ENCODE assay signal across 8 mouse cellular contexts in the genomic region with DNA sequence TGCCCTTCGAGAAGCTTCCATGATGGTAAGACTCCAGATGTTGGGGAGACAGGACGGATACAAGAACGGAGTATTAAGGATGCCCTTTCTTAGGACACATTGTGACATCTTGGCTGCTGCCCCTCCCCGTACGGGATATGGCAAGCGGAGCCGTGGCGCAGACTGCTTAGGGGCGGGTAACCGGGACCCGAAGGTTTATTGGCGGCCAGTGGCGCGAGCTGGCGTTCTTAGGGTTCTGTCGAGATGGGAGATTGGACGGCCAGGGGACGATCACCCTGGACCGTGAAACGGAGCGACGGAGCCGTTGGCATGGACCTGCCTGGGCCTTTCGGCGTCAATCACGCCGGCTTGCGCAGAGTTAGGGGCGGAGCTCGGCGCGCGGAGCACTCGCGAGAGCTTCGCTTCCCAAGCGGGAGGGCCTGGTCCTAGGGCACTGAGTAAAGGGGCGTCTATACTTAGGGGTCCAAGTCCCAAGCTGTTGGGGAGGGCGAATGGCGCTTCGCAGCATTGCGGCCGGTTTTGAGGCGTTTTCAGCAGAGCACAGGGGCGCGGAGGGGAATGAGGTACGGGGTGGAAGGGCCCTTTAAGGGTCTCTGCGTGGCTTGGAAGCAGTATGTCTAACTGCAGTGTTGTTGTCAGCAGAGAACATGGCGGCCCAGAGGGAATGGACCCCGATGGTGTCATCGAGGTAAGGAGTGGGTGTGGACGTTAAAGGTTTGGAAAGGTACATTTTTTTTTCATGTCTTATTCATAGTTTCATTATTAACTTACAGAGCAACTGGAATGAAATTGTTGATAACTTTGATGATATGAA. TPM values are rescaled to one million over a fixed set of nuclear protein-coding genes. Genes with fewer than 3 reads are reported as not detected.
DNase-seq lines count a peak whose midpoint lies in the region; ATAC-seq and TF ChIP-seq lines count a peak whose summit lies in the region.

No protein-coding gene starts in this region.

- peak overlapping the region; percentile 90 for H3K4me2 ChIP-seq in forebrain, embryonic 12.5 days
- peak overlapping the region; percentile 92 for H3K4me2 ChIP-seq in heart, embryonic 16.5 days (ENCODE audit: low read depth, low read length)
- peak overlapping the region; percentile 82 for H3K4me2 ChIP-seq in liver, embryonic 15.5 days
- H3K4me2 ChIP-seq in neural tube, embryonic 12.5 days (replicated peaks) = peak overlapping the region; percentile 92
- peak overlapping the region; percentile 78 for H3K4me2 ChIP-seq in stomach, postnatal 0 days (replicated peaks; ENCODE audit: low read depth)

- H3K9ac ChIP-seq in forebrain, embryonic 12.5 days = peak overlapping the region; percentile 98
- H3K9ac ChIP-seq in heart, embryonic 16.5 days (ENCODE audit: low read length) = peak overlapping the region; percentile 100
- peak overlapping the region; percentile 96 for H3K9ac ChIP-seq in liver, embryonic 15.5 days
- H3K9ac ChIP-seq in neural tube, embryonic 12.5 days = peak overlapping the region; percentile 96
- H3K9ac ChIP-seq in stomach, postnatal 0 days (ENCODE audit: low read length) = peak overlapping the region; percentile 100

- H3K27ac ChIP-seq in forebrain, embryonic 12.5 days = peak overlapping the region; percentile 96
- peak overlapping the region; percentile 99 for H3K27ac ChIP-seq in heart, embryonic 16.5 days (ENCODE audit: low read length)
- peak overlapping the region; percentile 94 for H3K27ac ChIP-seq in liver, embryonic 15.5 days (replicated peaks)
- peak overlapping the region; percentile 93 for H3K27ac ChIP-seq in neural tube, embryonic 12.5 days
- H3K27ac ChIP-seq in stomach, postnatal 0 days (replicated peaks) = peak overlapping the region; percentile 99

- under 1% methylated on average over 52 of the region's 52 CpGs for WGBS in forebrain, embryonic 12.5 days
- under 1% methylated on average over 52 of the region's 52 CpGs for WGBS in heart, embryonic 16.5 days
- WGBS in liver, embryonic 15.5 days (ENCODE audit: insufficient replicate concordance) = under 1% methylated on average over 52 of the region's 52 CpGs
- under 1% methylated on average over 52 of the region's 52 CpGs for WGBS in neural tube, embryonic 12.5 days
- WGBS in stomach, postnatal 0 days = under 1% methylated on average over 52 of the region's 52 CpGs

- peaks cover 44% of the 10 kb centered on the region for H3K36me3 ChIP-seq in forebrain, embryonic 12.5 days (replicated peaks)
- H3K36me3 ChIP-seq in heart, embryonic 16.5 days (ENCODE audit: control insufficient read depth, insufficient read depth) = peaks cover 37% of the 10 kb centered on the region
- peaks cover 49% of the 10 kb centered on the region for H3K36me3 ChIP-seq in liver, embryonic 15.5 days (replicated peaks)
- H3K36me3 ChIP-seq in neural tube, embryonic 12.5 days = peaks cover 38% of the 10 kb centered on the region
- peaks cover 15% of the 10 kb centered on the region for H3K36me3 ChIP-seq in stomach, postnatal 0 days (ENCODE audit: control insufficient read depth, insufficient read depth, low read length)

- peak; percentile 62 for DNase-seq in c-Kit-positive CD71-positive TER-119-positive erythroid progenitor cells, embryonic 14.5 days (ENCODE audit: low spot score)
- peak; percentile 82 to 91 for DNase-seq in kidney, postnatal 36 days
- DNase-seq in stomach, postnatal 0 days (ENCODE audit: low spot score) = peak; percentile 89

- TF ChIP-seq CTCF in stomach, postnatal 0 days (IDR thresholded peaks at IDR 0.05; ENCODE audit: low read depth) = 0 out of 2 replicates have a peak, but pooled peaks have one; percentile 10

- peaks cover 33% of the 10 kb centered on the region for H3K4me1 ChIP-seq in forebrain, embryonic 12.5 days
- peaks cover 39% of the 10 kb centered on the region for H3K4me1 ChIP-seq in heart, embryonic 16.5 days (ENCODE audit: control insufficient read depth, insufficient read depth, low read length)
- H3K4me1 ChIP-seq in liver, embryonic 15.5 days (replicated peaks) = peaks cover 51% of the 10 kb centered on the region
- H3K4me1 ChIP-seq in neural tube, embryonic 12.5 days = peaks cover 17% of the 10 kb centered on the region
- H3K4me1 ChIP-seq in stomach, postnatal 0 days (replicated peaks; ENCODE audit: control insufficient read depth, insufficient read depth) = no peaks in the 10 kb centered on the region

- no peak for TF ChIP-seq EP300 in stomach, postnatal 0 days (optimal IDR thresholded peaks at IDR 0.05)

- no peaks in the 10 kb centered on the region for H3K9me3 ChIP-seq in forebrain, embryonic 12.5 days
- no peaks in the 10 kb centered on the region for H3K9me3 ChIP-seq in heart, embryonic 16.5 days (replicated peaks; ENCODE audit: control insufficient read depth, low read length)
- no peaks in the 10 kb centered on the region for H3K9me3 ChIP-seq in liver, embryonic 15.5 days (replicated peaks)
- H3K9me3 ChIP-seq in neural tube, embryonic 12.5 days = no peaks in the 10 kb centered on the region
- H3K9me3 ChIP-seq in stomach, postnatal 0 days (ENCODE audit: control insufficient read depth, low read length) = no peaks in the 10 kb centered on the region

- peak overlapping the region; percentile 85 for H3K4me3 ChIP-seq in forebrain, embryonic 12.5 days (replicated peaks)
- H3K4me3 ChIP-seq in heart, embryonic 16.5 days (ENCODE audit: low read length) = peak overlapping the region; percentile 100
- H3K4me3 ChIP-seq in liver, embryonic 15.5 days (replicated peaks) = peak overlapping the region; percentile 82
- H3K4me3 ChIP-seq in neural tube, embryonic 12.5 days = peak overlapping the region; percentile 77
- H3K4me3 ChIP-seq in stomach, postnatal 0 days (ENCODE audit: low read depth, low read length) = peak overlapping the region; percentile 100

- peak; percentile 62 for ATAC-seq in CD4-positive, CD25-positive, alpha-beta regulatory T cell, adult 4 months
- peak; percentile 90 for ATAC-seq in forebrain, embryonic 12.5 days (ENCODE audit: low FRiP score)
- peak; percentile 82 for ATAC-seq in heart, embryonic 16.5 days (replicated peaks; ENCODE audit: extremely low read depth, insufficient read depth, low FRiP score)
- peak; percentile 71 for ATAC-seq in liver, embryonic 15.5 days (ENCODE audit: insufficient read depth)
- ATAC-seq in neural tube, embryonic 12.5 days (ENCODE audit: low FRiP score, low read depth) = peak; percentile 94
- peak; percentile 92 for ATAC-seq in stomach, postnatal 0 days (ENCODE audit: low FRiP score, low TSS enrichment)

- no peaks in the 10 kb centered on the region for H3K27me3 ChIP-seq in forebrain, embryonic 12.5 days
- H3K27me3 ChIP-seq in heart, embryonic 16.5 days (ENCODE audit: control insufficient read depth, insufficient read depth, low read length) = no peaks in the 10 kb centered on the region
- H3K27me3 ChIP-seq in liver, embryonic 15.5 days = no peaks in the 10 kb centered on the region
- no peaks in the 10 kb centered on the region for H3K27me3 ChIP-seq in neural tube, embryonic 12.5 days (replicated peaks)
- H3K27me3 ChIP-seq in stomach, postnatal 0 days (ENCODE audit: control insufficient read depth, insufficient read depth, low read length) = no peaks in the 10 kb centered on the region

RNA-seq across cellular contexts. Expression of a gene that starts 0.9 kb away (rescaled TPM):
- polyA plus RNA-seq in CD4-positive, CD25-positive, alpha-beta regulatory T cell, adult 4 months (2017; shearing (Covaris generic)) = 100 to 1,000 TPM; 558 to 662 TPM
- 221 and 223 TPM in 2 replicates for polyA plus RNA-seq in forebrain, embryonic 12.5 days (2016; fragmentation: Nextera tagmentation; extraction: Ambion mirVana)
- polyA plus RNA-seq in heart, embryonic 16.5 days (2015; fragmentation: Nextera tagmentation; extraction: Ambion mirVana) = 156 and 174 TPM in 2 replicates
- polyA plus RNA-seq in liver, embryonic 15.5 days (2015; fragmentation: Nextera tagmentation; extraction: Ambion mirVana) = 58.3 and 60.6 TPM in 2 replicates
- polyA plus RNA-seq in neural tube, embryonic 12.5 days (2016; fragmentation: Nextera tagmentation; extraction: Ambion mirVana) = 223 and 248 TPM in 2 replicates
- 99.0 and 107 TPM in 2 replicates for polyA plus RNA-seq in stomach, postnatal 0 days (2015; fragmentation: Nextera tagmentation; extraction: Ambion mirVana)

RNA-seq across cellular contexts. Expression of a gene that starts 19.4 kb away (rescaled TPM):
- polyA plus RNA-seq in CD4-positive, CD25-positive, alpha-beta regulatory T cell, adult 4 months (2017; shearing (Covaris generic)) = 10 to 100 TPM; 38.4 to 51.1 TPM
- polyA plus RNA-seq in forebrain, embryonic 12.5 days (2016; fragmentation: Nextera tagmentation; extraction: Ambion mirVana) = 181 and 190 TPM in 2 replicates
- 77.8 and 81.6 TPM in 2 replicates for polyA plus RNA-seq in heart, embryonic 16.5 days (2015; fragmentation: Nextera tagmentation; extraction: Ambion mirVana)
- polyA plus RNA-seq in liver, embryonic 15.5 days (2015; fragmentation: Nextera tagmentation; extraction: Ambion mirVana) = 119 and 137 TPM in 2 replicates
- 106 and 112 TPM in 2 replicates for polyA plus RNA-seq in neural tube, embryonic 12.5 days (2016; fragmentation: Nextera tagmentation; extraction: Ambion mirVana)
- 35.9 and 38.0 TPM in 2 replicates for polyA plus RNA-seq in stomach, postnatal 0 days (2015; fragmentation: Nextera tagmentation; extraction: Ambion mirVana)

RNA-seq across cellular contexts. Expression of a gene that starts 38.2 kb away (rescaled TPM):
- not detected for polyA plus RNA-seq in CD4-positive, CD25-positive, alpha-beta regulatory T cell, adult 4 months (2017; shearing (Covaris generic))
- not detected in 2 replicates for polyA plus RNA-seq in forebrain, embryonic 12.5 days (2016; fragmentation: Nextera tagmentation; extraction: Ambion mirVana)
- polyA plus RNA-seq in heart, embryonic 16.5 days (2015; fragmentation: Nextera tagmentation; extraction: Ambion mirVana) = not detected in 2 replicates
- polyA plus RNA-seq in liver, embryonic 15.5 days (2015; fragmentation: Nextera tagmentation; extraction: Ambion mirVana) = not detected in 2 replicates
- not detected in 2 replicates for polyA plus RNA-seq in neural tube, embryonic 12.5 days (2016; fragmentation: Nextera tagmentation; extraction: Ambion mirVana)
- not detected in 2 replicates for polyA plus RNA-seq in stomach, postnatal 0 days (2015; fragmentation: Nextera tagmentation; extraction: Ambion mirVana)

RNA-seq across cellular contexts. Expression of a gene that starts 50.5 kb away (rescaled TPM):
- not detected for polyA plus RNA-seq in CD4-positive, CD25-positive, alpha-beta regulatory T cell, adult 4 months (2017; shearing (Covaris generic))
- polyA plus RNA-seq in forebrain, embryonic 12.5 days (2016; fragmentation: Nextera tagmentation; extraction: Ambion mirVana) = not detected in 2 replicates
- polyA plus RNA-seq in heart, embryonic 16.5 days (2015; fragmentation: Nextera tagmentation; extraction: Ambion mirVana) = 0.67 and 1.0 TPM in 2 replicates
- polyA plus RNA-seq in liver, embryonic 15.5 days (2015; fragmentation: Nextera tagmentation; extraction: Ambion mirVana) = 918 and 1,131 TPM in 2 replicates
- polyA plus RNA-seq in neural tube, embryonic 12.5 days (2016; fragmentation: Nextera tagmentation; extraction: Ambion mirVana) = 0.20 TPM in 1 of 2 replicates, not detected in the other
- 4.3 and 10.5 TPM in 2 replicates for polyA plus RNA-seq in stomach, postnatal 0 days (2015; fragmentation: Nextera tagmentation; extraction: Ambion mirVana)

Comparison
In these comparisons a context has a peak if more than half of its experiments do, and no peak if none do; other contexts are left out.
1. Peak in every context shown above with its lines: DNase-seq, ATAC-seq, H3K4me3 ChIP-seq and H3K27ac ChIP-seq.